In the genomic region with DNA sequence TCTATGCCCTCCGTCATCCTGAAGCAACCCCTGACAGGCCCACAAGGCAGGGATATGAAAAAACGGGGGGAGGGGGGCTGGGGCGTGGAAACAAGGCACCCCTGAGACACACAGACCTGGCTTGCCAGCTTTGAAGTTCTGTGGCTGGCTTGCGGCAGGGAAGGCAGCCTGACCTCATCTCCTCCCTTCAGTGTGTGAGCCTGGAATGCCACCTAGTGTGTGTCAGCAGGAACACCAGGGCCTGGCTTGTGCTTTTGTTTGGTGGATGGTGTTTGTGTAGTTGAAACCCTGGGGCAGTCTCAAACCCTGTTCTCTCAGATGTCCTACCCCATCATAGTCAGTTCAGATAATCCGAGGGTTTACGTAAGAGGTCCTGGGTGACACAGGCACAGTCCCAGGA, we compare ENCODE assay signal across 8 mouse cellular contexts.
A peak's percentile ranks its signal among the peaks of the same experiment; 100 is the strongest.
DNase-seq lines count a peak whose midpoint lies in the region; ATAC-seq and TF ChIP-seq lines count a peak whose summit lies in the region.

No protein-coding gene starts in this region.

- peaks cover 3% of the 10 kb centered on the region; the same call in 1 of the 2 replicates for H3K27me3 ChIP-seq in G1E (ENCODE audit: insufficient read depth, low read length)
- H3K27me3 ChIP-seq in hindbrain, embryonic 11.5 days (ENCODE audit: control insufficient read depth, insufficient read depth, low read length) = no peaks in the 10 kb centered on the region

- 0 out of 2 replicates have a peak, but pooled peaks have one; percentile 4 for TF ChIP-seq CTCF in G1E (IDR thresholded peaks at IDR 0.05; ENCODE audit: low read depth, low read length)

- no peak for DNase-seq in G1E (ENCODE audit: low spot score)
- peak; percentile 52 to 53 for DNase-seq in cerebellum, adult 18-20 months
- DNase-seq in forelimb bud, embryonic 11.5 days (ENCODE audit: low read depth, low spot score) = peak; percentile 76
- peak; percentile 76 for DNase-seq in hindbrain, embryonic 11.5 days (ENCODE audit: low spot score)
- peak; percentile 73 to 80 for DNase-seq in layer of hippocampus, postnatal 10 days (ENCODE audit: low spot score in 2 of 2)
- peak; percentile 75 for DNase-seq in lung, postnatal 4 days
- DNase-seq in right cerebral cortex, postnatal 4 days = peak; percentile 65

- H3K36me3 ChIP-seq in G1E (replicated peaks) = no peaks in the 10 kb centered on the region
- no peaks in the 10 kb centered on the region for H3K36me3 ChIP-seq in hindbrain, embryonic 11.5 days (ENCODE audit: control insufficient read depth, insufficient read depth, low read length)

- no peak overlapping the region for H3K4me3 ChIP-seq in G1E (ENCODE audit: low read depth, low read length)
- no peak overlapping the region for H3K4me3 ChIP-seq in hindbrain, embryonic 11.5 days (ENCODE audit: low read depth, low read length)

- no peaks in the 10 kb centered on the region for H3K4me1 ChIP-seq in G1E (ENCODE audit: insufficient read depth, low read depth, low read length)
- no peaks in the 10 kb centered on the region for H3K4me1 ChIP-seq in hindbrain, embryonic 11.5 days (replicated peaks; ENCODE audit: control insufficient read depth, insufficient read depth, low read length)

- WGBS in hindbrain, embryonic 11.5 days = 21% methylated on average over 6 of the region's 6 CpGs

- no peak for ATAC-seq in G1E (ENCODE audit: extremely low read depth, insufficient number of reproducible peaks, low FRiP score, poor library complexity, severe bottlenecking)
- ATAC-seq in hindbrain, embryonic 11.5 days (ENCODE audit: low FRiP score) = peak; percentile 74
- no peak for ATAC-seq in megakaryocyte, adult 5-6 weeks (ENCODE audit: poor library complexity, severe bottlenecking)

- H3K9ac ChIP-seq in hindbrain, embryonic 11.5 days (ENCODE audit: low read depth, low read length) = no peak overlapping the region

- H3K4me2 ChIP-seq in hindbrain, embryonic 11.5 days (replicated peaks; ENCODE audit: low read depth, low read length) = no peak overlapping the region

- H3K9me3 ChIP-seq in G1E (replicated peaks) = no peaks in the 10 kb centered on the region
- no peaks in the 10 kb centered on the region for H3K9me3 ChIP-seq in hindbrain, embryonic 11.5 days (ENCODE audit: control insufficient read depth, low read length)

- H3K27ac ChIP-seq in hindbrain, embryonic 11.5 days (ENCODE audit: low read depth, low read length) = no peak overlapping the region
